ENCODE assay signal across 18 mouse cellular contexts in the genomic region with DNA sequence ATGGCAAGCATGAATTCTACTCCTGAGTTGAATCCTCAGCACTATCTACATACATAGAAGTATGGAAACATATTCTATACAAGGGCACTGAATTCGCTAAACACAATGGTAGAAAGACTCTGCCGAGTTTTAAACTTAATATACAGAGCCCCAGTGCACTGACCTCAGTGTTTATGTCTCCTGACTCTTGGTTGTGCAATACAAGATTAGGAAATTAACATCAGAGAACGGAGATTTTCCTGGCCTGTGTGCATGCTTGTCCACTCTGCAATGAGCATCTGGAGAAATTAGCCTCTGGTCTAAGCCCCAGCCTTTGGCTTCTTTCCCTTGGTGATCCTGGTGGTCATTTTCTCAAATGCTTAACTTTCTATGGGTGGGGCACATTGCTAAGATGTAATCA.
"Had no signal": no experiment of that assay in that cellular context is flagged by ENCODE, and none has a peak within 500 bp of the region (broad histone marks: within the 10 kb centered on the region; RNA-seq: fewer than 3 reads in every experiment).

No protein-coding gene starts in this region.

- H3K36me3 ChIP-seq: limb, embryonic 10.5 days; limb, embryonic 13.5 days; liver, embryonic 15.5 days had no signal

- H3K4me2 ChIP-seq: limb, embryonic 13.5 days; liver, embryonic 15.5 days; midbrain, embryonic 11.5 days had no signal

- H3K4me3 ChIP-seq: layer of hippocampus, adult 2 months; limb, embryonic 10.5 days; limb, embryonic 13.5 days; liver, embryonic 15.5 days; megakaryocyte, embryonic 14.5 days had no signal

- H3K27ac ChIP-seq: hindbrain, postnatal 0 days; kidney, postnatal 0 days; layer of hippocampus, adult 2 months; limb, embryonic 10.5 days; limb, embryonic 13.5 days; liver, embryonic 15.5 days; macrophage had no signal

- H3K9me3 ChIP-seq: limb, embryonic 10.5 days; limb, embryonic 13.5 days; liver, embryonic 15.5 days had no signal

- H3K9ac ChIP-seq: limb, embryonic 13.5 days; liver, embryonic 15.5 days had no signal

- H3K27me3 ChIP-seq: limb, embryonic 13.5 days; liver, embryonic 15.5 days; megakaryocyte, embryonic 14.5 days had no signal

- H3K4me1 ChIP-seq: limb, embryonic 13.5 days; liver, embryonic 15.5 days had no signal

- DNase-seq: kidney, adult 2 months; kidney, postnatal 25 days; layer of hippocampus, adult 9-11 months; liver; midbrain, embryonic 14.5 days; thymus, adult 18-20 months; thymus, postnatal 36 days had no signal

- ATAC-seq: hindbrain, postnatal 0 days; inflammation-experienced regulatory T-cells, adult 6 months; intestine, embryonic 16.5 days had no signal
